Mouse (Mus musculus) limb, embryonic 15.5 days (tissue): ENCODE measurements at regions not wholly inside any gene's neighbourhood (a gene's known extent, or its start where the extent isn't known, plus 50 kb on each side); places are given as distances from the start of the nearest gene placed in this dataset.
"Not testable (repeated sequence)": the region's sequence is repeated elsewhere in the genome, so short reads cannot be mapped to it uniquely, and the experiment has no call there.

Experiments used
- ATAC-seq: fragments of 200-750 bp; cut with Nextera tagmentation; 2 replicates; pipeline ENCODE4 v1.8.0; 2017; ENCODE audit warnings: low read depth, moderate TSS enrichment; ENCODE audit not compliant: insufficient number of reproducible peaks, low FRiP score, low TSS enrichment
- H3K27ac ChIP-seq: fragments of 300-500 bp; sonication (generic); 2 replicates; pipeline ENCODE4 v1.5.1; 2015; ENCODE audit warnings: moderate library complexity, mild to moderate bottlenecking, inconsistent platforms
- H3K27me3 ChIP-seq: fragments of 300-500 bp; sonication (generic); 2 replicates; pipeline ENCODE4 v1.6.1; 2015; ENCODE audit warnings: inconsistent platforms
- H3K36me3 ChIP-seq: fragments of 300-500 bp; sonication (generic); 2 replicates; pipeline ENCODE4 v1.6.1; 2015; ENCODE audit warnings: inconsistent platforms
- H3K4me1 ChIP-seq: fragments of 300-500 bp; sonication (generic); 2 replicates; pipeline ENCODE4 v1.6.1; 2015; ENCODE audit warnings: inconsistent platforms
- H3K4me2 ChIP-seq: fragments of 300-500 bp; sonication (generic); 2 replicates; pipeline ENCODE4 v1.6.1; 2015; ENCODE audit warnings: mild to moderate bottlenecking, inconsistent platforms
- H3K4me3 ChIP-seq: fragments of 300-500 bp; sonication (generic); 2 replicates; pipeline ENCODE4 v1.5.1; 2015; ENCODE audit warnings: mild to moderate bottlenecking, inconsistent platforms
- H3K9ac ChIP-seq: fragments of 300-500 bp; sonication (generic); 2 replicates; pipeline ENCODE4 v1.6.1; 2015; ENCODE audit warnings: inconsistent platforms
- H3K9me3 ChIP-seq: fragments of 300-500 bp; sonication (generic); 2 replicates; pipeline ENCODE4 v1.6.1; 2016; ENCODE audit warnings: inconsistent platforms
- WGBS: fragments of 180-500 bp; shearing (Covaris S2); methylation state at CpG from one replicate; pipeline ENCODE4 v1.1.7; 2015; 5-methylcytosine and 5-hydroxymethylcytosine counted together

GRCm38 (mm10) chr14:14520195-14520594 is 119.1 kb downstream of the Olfr721-ps1 start:
- H3K9me3 ChIP-seq: no peaks in the 10 kb centered on the region
- no peak overlapping the region for H3K27ac ChIP-seq
- H3K9ac ChIP-seq: no peak overlapping the region
- no peaks in the 10 kb centered on the region for H3K27me3 ChIP-seq
- H3K4me2 ChIP-seq: no peak overlapping the region
- no peaks in the 10 kb centered on the region for H3K36me3 ChIP-seq
- ATAC-seq: no peak
- no peak overlapping the region for H3K4me3 ChIP-seq
- no peaks in the 10 kb centered on the region for H3K4me1 ChIP-seq

- ATAC-seq, H3K9ac ChIP-seq, H3K27me3 ChIP-seq, H3K4me3 ChIP-seq, H3K9me3 ChIP-seq, H3K4me1 ChIP-seq, H3K36me3 ChIP-seq, H3K4me2 ChIP-seq, H3K27ac ChIP-seq: not testable (repeated sequence)
- 35% methylated on average over 6 of the region's 6 CpGs for WGBS
Observed at GRCm38 (mm10) chr14:14521331-14521730, 120.2 kb downstream of the Olfr721-ps1 start.

GRCm38 (mm10) chr14:14525225-14525624 is 124.1 kb downstream of the Olfr721-ps1 start:
- Histone ChIP-seq H3K27ac (no peak overlapping the region), H3K4me2 (no peak overlapping the region), H3K4me3 (no peak overlapping the region), H3K27me3 (no peaks in the 10 kb centered on the region), H3K9me3 (no peaks in the 10 kb centered on the region), H3K9ac (no peak overlapping the region), H3K4me1 (no peaks in the 10 kb centered on the region), H3K36me3 (no peaks in the 10 kb centered on the region)
- ATAC-seq: no peak
- 87% methylated on average over 4 of the region's 4 CpGs for WGBS

- no peak overlapping the region for H3K4me3 ChIP-seq
- no peaks in the 10 kb centered on the region for H3K4me1 ChIP-seq
- no peak overlapping the region for H3K9ac ChIP-seq
- H3K27me3 ChIP-seq: no peaks in the 10 kb centered on the region
- no peaks in the 10 kb centered on the region for H3K9me3 ChIP-seq
- H3K27ac ChIP-seq: no peak overlapping the region
- H3K36me3 ChIP-seq: no peaks in the 10 kb centered on the region
- ATAC-seq: no peak
- no peak overlapping the region for H3K4me2 ChIP-seq
- WGBS: 86% methylated on average over 1 of the region's 1 CpGs
Observed at GRCm38 (mm10) chr14:14528437-14528836, 127.3 kb downstream of the Olfr721-ps1 start.

- no peak overlapping the region for H3K9ac ChIP-seq
- no peaks in the 10 kb centered on the region for H3K27me3 ChIP-seq
- no peak overlapping the region for H3K4me2 ChIP-seq
- H3K36me3 ChIP-seq: no peaks in the 10 kb centered on the region
- H3K4me3 ChIP-seq: no peak overlapping the region
- no peak for ATAC-seq
- H3K27ac ChIP-seq: no peak overlapping the region
- no peaks in the 10 kb centered on the region for H3K9me3 ChIP-seq
- no peaks in the 10 kb centered on the region for H3K4me1 ChIP-seq
Observed at GRCm38 (mm10) chr14:14541206-14541605, 140.1 kb downstream of the Olfr721-ps1 start.

- H3K27ac ChIP-seq: no peak overlapping the region
- no peaks in the 10 kb centered on the region for H3K27me3 ChIP-seq
- ATAC-seq: no peak
- H3K4me3 ChIP-seq: no peak overlapping the region
- no peaks in the 10 kb centered on the region for H3K9me3 ChIP-seq
- WGBS: 66% methylated on average over 3 of the region's 3 CpGs
- no peak overlapping the region for H3K4me2 ChIP-seq
- no peak overlapping the region for H3K9ac ChIP-seq
- H3K4me1 ChIP-seq: no peaks in the 10 kb centered on the region
- no peaks in the 10 kb centered on the region for H3K36me3 ChIP-seq
Observed at GRCm38 (mm10) chr14:14541705-14542104, 140.6 kb downstream of the Olfr721-ps1 start.

GRCm38 (mm10) chr14:14544236-14544635 is 143.1 kb downstream of the Olfr721-ps1 start:
- no peaks in the 10 kb centered on the region for H3K36me3 ChIP-seq
- H3K27ac ChIP-seq: no peak overlapping the region
- no peak for ATAC-seq
- H3K9me3 ChIP-seq: no peaks in the 10 kb centered on the region
- no peak overlapping the region for H3K4me2 ChIP-seq
- no peak overlapping the region for H3K9ac ChIP-seq
- 69% methylated on average over 7 of the region's 7 CpGs for WGBS
- no peaks in the 10 kb centered on the region for H3K4me1 ChIP-seq
- no peak overlapping the region for H3K4me3 ChIP-seq
- no peaks in the 10 kb centered on the region for H3K27me3 ChIP-seq

GRCm38 (mm10) chr14:14552201-14552600 is 149.9 kb upstream of the Slc4a7 start:
- WGBS: 74% methylated on average over 2 of the region's 2 CpGs
- no peak overlapping the region for H3K4me3 ChIP-seq
- no peaks in the 10 kb centered on the region for H3K9me3 ChIP-seq

GRCm38 (mm10) chr14:14574851-14575250 is 127.2 kb upstream of the Slc4a7 start:
- no peaks in the 10 kb centered on the region for H3K9me3 ChIP-seq
- no peak overlapping the region for H3K27ac ChIP-seq
- H3K27me3 ChIP-seq: no peaks in the 10 kb centered on the region
- H3K4me1 ChIP-seq: no peaks in the 10 kb centered on the region
- H3K4me3 ChIP-seq: no peak overlapping the region
- WGBS: 57% methylated on average over 4 of the region's 4 CpGs
- H3K36me3 ChIP-seq: no peaks in the 10 kb centered on the region
- H3K4me2 ChIP-seq: no peak overlapping the region
- ATAC-seq: no peak
- no peak overlapping the region for H3K9ac ChIP-seq

More at GRCm38 (mm10) chr14:14552201-14552600, 149.9 kb upstream of the Slc4a7 start:
- H3K9ac ChIP-seq: no peak overlapping the region
- no peak for ATAC-seq
- H3K27ac ChIP-seq: no peak overlapping the region
- no peaks in the 10 kb centered on the region for H3K36me3 ChIP-seq
- no peak overlapping the region for H3K4me2 ChIP-seq
- no peaks in the 10 kb centered on the region for H3K4me1 ChIP-seq
- no peaks in the 10 kb centered on the region for H3K27me3 ChIP-seq

- Histone ChIP-seq H3K4me3 (no peak overlapping the region), H3K36me3 (no peaks in the 10 kb centered on the region), H3K9me3 (no peaks in the 10 kb centered on the region), H3K27ac (no peak overlapping the region), H3K9ac (no peak overlapping the region), H3K4me1 (no peaks in the 10 kb centered on the region), H3K4me2 (no peak overlapping the region), H3K27me3 (no peaks in the 10 kb centered on the region)
- 77% methylated on average over 2 of the region's 2 CpGs for WGBS
- ATAC-seq: no peak
Observed at GRCm38 (mm10) chr14:14591939-14592338, 110.1 kb upstream of the Slc4a7 start.

GRCm38 (mm10) chr14:14594753-14595152 is 107.3 kb upstream of the Slc4a7 start:
- Histone ChIP-seq H3K4me3 (no peak overlapping the region), H3K9me3 (no peaks in the 10 kb centered on the region), H3K4me1 (0 out of 2 replicates have a peak, but pooled peaks cover 2% of the 10 kb centered on the region), H3K9ac (no peak overlapping the region), H3K4me2 (no peak overlapping the region), H3K27me3 (no peaks in the 10 kb centered on the region), H3K27ac (no peak overlapping the region), H3K36me3 (no peaks in the 10 kb centered on the region)
- ATAC-seq: no peak
- 79% methylated on average over 6 of the region's 6 CpGs for WGBS

GRCm38 (mm10) chr14:14596057-14596809 is 105.8 kb upstream of the Slc4a7 start:
- Histone ChIP-seq H3K9ac (no peak overlapping the region), H3K4me2 (no peak overlapping the region), H3K36me3 (no peaks in the 10 kb centered on the region), H3K4me3 (no peak overlapping the region), H3K4me1 (0 out of 2 replicates have a peak, but pooled peaks cover 2% of the 10 kb centered on the region), H3K27me3 (no peaks in the 10 kb centered on the region), H3K27ac (no peak overlapping the region), H3K9me3 (no peaks in the 10 kb centered on the region)
- WGBS: 84% methylated on average over 3 of the region's 3 CpGs
- no peak for ATAC-seq

- no peaks in the 10 kb centered on the region for H3K27me3 ChIP-seq
- H3K4me1 ChIP-seq: 0 out of 2 replicates have a peak, but pooled peaks cover 2% of the 10 kb centered on the region
- H3K27ac ChIP-seq: no peak overlapping the region
- 55% methylated on average over 2 of the region's 2 CpGs for WGBS
- no peaks in the 10 kb centered on the region for H3K9me3 ChIP-seq
- no peak for ATAC-seq
- H3K4me3 ChIP-seq: no peak overlapping the region
- no peak overlapping the region for H3K4me2 ChIP-seq
- H3K9ac ChIP-seq: no peak overlapping the region
- no peaks in the 10 kb centered on the region for H3K36me3 ChIP-seq
Observed at GRCm38 (mm10) chr14:14599586-14599985, 102.5 kb upstream of the Slc4a7 start.
